ENCODE assay signal across 9 mouse cellular contexts in genomic region chr13:59182630-59183029, GRCm38 (mm10).
DNase-seq lines count a peak whose midpoint lies in the region; ATAC-seq lines count a peak whose summit lies in the region.
"Had no signal": no experiment of that assay in that cellular context is flagged by ENCODE, and none has a peak within 500 bp of the region (broad histone marks: within the 10 kb centered on the region; RNA-seq: fewer than 3 reads in every experiment).

No protein-coding gene starts in this region.

- H3K9me3 ChIP-seq in hindbrain, embryonic 14.5 days (ENCODE audit: control insufficient read depth, low read length): 0 out of 2 replicates have a peak, but pooled peaks cover 6% of the 10 kb centered on the region
- 0 out of 2 replicates have a peak, but pooled peaks cover 7% of the 10 kb centered on the region for H3K9me3 ChIP-seq in hindbrain, embryonic 12.5 days (replicated peaks)
- H3K9me3 ChIP-seq: hindbrain, embryonic 15.5 days; stomach, embryonic 15.5 days had no signal

- H3K4me3 ChIP-seq in hindbrain, embryonic 14.5 days (replicated peaks; ENCODE audit: low read length): no peak overlapping the region
- H3K4me3 ChIP-seq in hindbrain, embryonic 12.5 days: no peak overlapping the region
- H3K4me3 ChIP-seq: hindbrain, embryonic 15.5 days; stomach, embryonic 15.5 days had no signal

- H3K9ac ChIP-seq in hindbrain, embryonic 14.5 days: no peak overlapping the region
- no peak overlapping the region for H3K9ac ChIP-seq in hindbrain, embryonic 12.5 days
- H3K9ac ChIP-seq: hindbrain, embryonic 15.5 days; stomach, embryonic 15.5 days had no signal

- no peaks in the 10 kb centered on the region for H3K27me3 ChIP-seq in hindbrain, embryonic 14.5 days (ENCODE audit: control insufficient read depth, insufficient read depth, low read length)
- H3K27me3 ChIP-seq in hindbrain, embryonic 12.5 days: no peaks in the 10 kb centered on the region
- H3K27me3 ChIP-seq: hindbrain, embryonic 15.5 days; stomach, embryonic 15.5 days had no signal

- no peaks in the 10 kb centered on the region for H3K36me3 ChIP-seq in hindbrain, embryonic 14.5 days (replicated peaks; ENCODE audit: control insufficient read depth, insufficient read depth)
- H3K36me3 ChIP-seq in hindbrain, embryonic 12.5 days: no peaks in the 10 kb centered on the region
- H3K36me3 ChIP-seq: hindbrain, embryonic 15.5 days; stomach, embryonic 15.5 days had no signal

- no peak overlapping the region for H3K27ac ChIP-seq in hindbrain, embryonic 14.5 days
- H3K27ac ChIP-seq in hindbrain, embryonic 12.5 days: no peak overlapping the region
- H3K27ac ChIP-seq: hindbrain, embryonic 15.5 days; stomach, embryonic 15.5 days had no signal

- peak; percentile 72 for DNase-seq in hindbrain, embryonic 14.5 days (ENCODE audit: low spot score)
- peak; percentile 16 for DNase-seq in ZHBTc4 (ENCODE audit: low read depth, low spot score)
- DNase-seq in cerebellum, adult 18-20 months: peak; percentile 61 to 73
- DNase-seq in layer of hippocampus, postnatal 14 days (ENCODE audit: low spot score in 2 of 2): peak; percentile 16 to 56
- DNase-seq in testis, postnatal 14 days (ENCODE audit: low spot score): no peak

- no peak for ATAC-seq in hindbrain, embryonic 14.5 days (ENCODE audit: low FRiP score)
- ATAC-seq in hindbrain, embryonic 12.5 days (ENCODE audit: low FRiP score): no peak
- no peak for ATAC-seq in megakaryocyte-erythroid progenitor cell, adult 5-6 weeks (replicated peaks; ENCODE audit: low FRiP score, low TSS enrichment, poor library complexity, severe bottlenecking)

- WGBS in hindbrain, embryonic 14.5 days: 43% methylated on average over 5 of the region's 5 CpGs
- 56% methylated on average over 5 of the region's 5 CpGs for WGBS in hindbrain, embryonic 12.5 days

- H3K4me1 ChIP-seq in hindbrain, embryonic 14.5 days (replicated peaks; ENCODE audit: control insufficient read depth, insufficient read depth, low read length): no peaks in the 10 kb centered on the region
- H3K4me1 ChIP-seq in hindbrain, embryonic 12.5 days: peaks cover 6% of the 10 kb centered on the region; the same call in 1 of the 2 replicates
- H3K4me1 ChIP-seq: stomach, embryonic 15.5 days had no signal

- no peak overlapping the region for H3K4me2 ChIP-seq in hindbrain, embryonic 14.5 days (replicated peaks)
- no peak overlapping the region for H3K4me2 ChIP-seq in hindbrain, embryonic 12.5 days (replicated peaks)
- H3K4me2 ChIP-seq: hindbrain, embryonic 15.5 days; stomach, embryonic 15.5 days had no signal
